Mouse (Mus musculus) midbrain, postnatal 0 days (tissue): ENCODE results near the gene Mt2. TPM values are rescaled to one million over a fixed set of nuclear protein-coding genes. Genes with fewer than 3 reads are reported as not detected.
A peak's percentile ranks its signal among the peaks of the same experiment; 100 is the strongest.

Experiments
- ATAC-seq: fragments of 200-750 bp; cut with Nextera tagmentation; 2 replicates; pipeline ENCODE4 v1.8.0; 2017; ENCODE audit warnings: moderate number of reproducible peaks, mild to moderate bottlenecking, moderate TSS enrichment, moderate library complexity; ENCODE audit not compliant: low FRiP score
- DNase-seq: peaks from one replicate; pipeline ENCODE4 v3.0.0-alpha.2; 2015; ENCODE audit warnings: low spot score
- H3K27ac ChIP-seq: fragments of 300-500 bp; sonication (generic); 2 replicates; pipeline ENCODE4 v1.5.1; 2014; ENCODE audit warnings: low read depth, mild to moderate bottlenecking, low read length, mixed read lengths
- H3K27me3 ChIP-seq: fragments of 300-500 bp; sonication (generic); 2 replicates; pipeline ENCODE4 v1.6.1; 2014; ENCODE audit warnings: low read length, control low read depth, mixed read lengths; ENCODE audit not compliant: insufficient read depth
- H3K36me3 ChIP-seq: fragments of 300-500 bp; sonication (generic); 2 replicates; pipeline ENCODE4 v1.6.1; 2014; ENCODE audit warnings: low read length, control low read depth, mixed read lengths; ENCODE audit not compliant: insufficient read depth
- H3K4me1 ChIP-seq: fragments of 300-500 bp; sonication (generic); 2 replicates; pipeline ENCODE4 v1.6.1; 2014; ENCODE audit warnings: mild to moderate bottlenecking, control low read depth, antibody characterized with exemption, low read length, mixed read lengths; ENCODE audit not compliant: insufficient read depth
- H3K4me2 ChIP-seq: fragments of 300-500 bp; sonication (generic); 2 replicates; pipeline ENCODE4 v1.6.1; 2014; ENCODE audit warnings: low read depth, mild to moderate bottlenecking, low read length, mixed read lengths; ENCODE audit not compliant: poor library complexity, severe bottlenecking
- H3K4me3 ChIP-seq: fragments of 300-500 bp; sonication (generic); 2 replicates; pipeline ENCODE4 v1.5.1; 2014; ENCODE audit warnings: low read depth, mild to moderate bottlenecking, low read length, moderate library complexity
- H3K9ac ChIP-seq: fragments of 300-500 bp; sonication (generic); replicated peaks from 2 replicates; pipeline ENCODE4 v1.6.1; 2014; ENCODE audit warnings: mild to moderate bottlenecking, low read length, moderate library complexity, mixed read lengths; ENCODE audit not compliant: poor library complexity, severe bottlenecking
- H3K9me3 ChIP-seq: fragments of 300-500 bp; sonication (generic); 2 replicates; pipeline ENCODE4 v1.6.1; 2016; ENCODE audit warnings: low read length, control low read depth
- CTCF ChIP-seq: IDR thresholded peaks from 2 replicates; pipeline ENCODE4 v1.5.1; 2016; ENCODE audit warnings: antibody characterized with exemption, mild to moderate bottlenecking
- WGBS: fragments of 180-500 bp; shearing (Covaris S2); extraction: QIAGEN DNeasy Blood & Tissue Kit; methylation state at CpG from one replicate; pipeline ENCODE4 v1.1.7; 2014; 5-methylcytosine and 5-hydroxymethylcytosine counted together
- polyA plus RNA-seq: library from polyadenylated mRNA; unstranded; fragments of >200 nt; fragmentation: Nextera tagmentation; extraction: Ambion mirVana; gene quantifications from 2 replicates; pipeline ENCODE4 v1.2.1, GENCODE M21; 2015
- total RNA-seq: library from RNA; depleted of rRNA; stranded (reverse); fragments of >200 nt; gene quantifications from 2 replicates; pipeline ENCODE4 v1.2.3, GENCODE M21; 2014; rRNA removed

Mt2 gene
- total RNA-seq, result 57.7 and 131 TPM in 2 replicates
- polyA plus RNA-seq, result 92.3 and 101 TPM in 2 replicates

GRCm38 (mm10) chr8:94172075-94172808 lies at the start of gene Mt2:
TSS of gene Mt2 (plus strand) at chr8:94172664.
- peak within 1 kb of the TSS; percentile 84 for H3K4me2 ChIP-seq
- H3K9ac ChIP-seq, result peak within 1 kb of the TSS; percentile 51
- no peak within 1 kb of the TSS for H3K27ac ChIP-seq
- no peak for TF ChIP-seq CTCF
- H3K27me3 ChIP-seq, result peaks cover 34% of the 10 kb centered on the region
- WGBS, result under 1% methylated on average over 55 of the region's 56 CpGs
- H3K4me3 ChIP-seq, result peak within 1 kb of the TSS; percentile 46
- DNase-seq (peak; percentile 85), ATAC-seq (peak; percentile 83)
- no peaks in the 10 kb centered on the region for H3K4me1 ChIP-seq
- no peaks in the 10 kb centered on the region for H3K9me3 ChIP-seq
- H3K36me3 ChIP-seq, result no peaks in the 10 kb centered on the region

- H3K27me3 ChIP-seq, result no peaks in the 10 kb centered on the region
- H3K9ac ChIP-seq, result no peak overlapping the region
- no peaks in the 10 kb centered on the region for H3K4me1 ChIP-seq
- WGBS, result 47% methylated on average over 8 of the region's 8 CpGs
- no peak overlapping the region for H3K4me3 ChIP-seq
- H3K36me3 ChIP-seq, result no peaks in the 10 kb centered on the region
- no peak overlapping the region for H3K4me2 ChIP-seq
- no peak for TF ChIP-seq CTCF
- no peaks in the 10 kb centered on the region for H3K9me3 ChIP-seq
- no peak overlapping the region for H3K27ac ChIP-seq
- DNase-seq, result no peak
- no peak for ATAC-seq
Observed at GRCm38 (mm10) chr8:94122711-94123468, 49.6 kb upstream of the Mt2 start.

GRCm38 (mm10) chr8:94127711-94128110 lies 44.8 kb upstream of the Mt2 start:
- peak; percentile 39 for DNase-seq

GRCm38 (mm10) chr8:94129133-94129789 lies 43.2 kb upstream of the Mt2 start:
- Histone ChIP-seq H3K4me1 (no peaks in the 10 kb centered on the region), H3K9ac (no peak overlapping the region), H3K27ac (no peak overlapping the region), H3K4me2 (no peak overlapping the region), H3K4me3 (no peak overlapping the region), H3K36me3 (no peaks in the 10 kb centered on the region), H3K27me3 (no peaks in the 10 kb centered on the region), H3K9me3 (no peaks in the 10 kb centered on the region)
- DNase-seq (no peak), ATAC-seq (no peak)
- no peak for TF ChIP-seq CTCF
- WGBS, result 70% methylated on average over 6 of the region's 6 CpGs

More at GRCm38 (mm10) chr8:94127711-94128110, 44.8 kb upstream of the Mt2 start:
- Histone ChIP-seq H3K27me3 (no peaks in the 10 kb centered on the region), H3K27ac (no peak overlapping the region), H3K4me2 (no peak overlapping the region), H3K4me3 (no peak overlapping the region), H3K36me3 (no peaks in the 10 kb centered on the region), H3K4me1 (no peaks in the 10 kb centered on the region), H3K9me3 (no peaks in the 10 kb centered on the region), H3K9ac (no peak overlapping the region)
- no peak for TF ChIP-seq CTCF
- ATAC-seq, result 0 out of 2 replicates have a peak, but pooled peaks have one; percentile 31
- WGBS, result 65% methylated on average over 6 of the region's 6 CpGs

GRCm38 (mm10) chr8:94130126-94130525 lies 42.3 kb upstream of the Mt2 start:
- TF ChIP-seq CTCF, result no peak
- no peak for DNase-seq
- H3K4me2 ChIP-seq, result no peak overlapping the region

More at GRCm38 (mm10) chr8:94130126-94130525, 42.3 kb upstream of the Mt2 start:
- Histone ChIP-seq H3K9me3 (no peaks in the 10 kb centered on the region), H3K9ac (no peak overlapping the region), H3K4me1 (no peaks in the 10 kb centered on the region), H3K27me3 (no peaks in the 10 kb centered on the region), H3K4me3 (no peak overlapping the region), H3K36me3 (no peaks in the 10 kb centered on the region), H3K27ac (no peak overlapping the region)
- WGBS, result 85% methylated on average over 4 of the region's 4 CpGs
- no peak for ATAC-seq
